Comparison of ENCODE assay signal across 22 mouse cellular contexts in the genomic region with DNA sequence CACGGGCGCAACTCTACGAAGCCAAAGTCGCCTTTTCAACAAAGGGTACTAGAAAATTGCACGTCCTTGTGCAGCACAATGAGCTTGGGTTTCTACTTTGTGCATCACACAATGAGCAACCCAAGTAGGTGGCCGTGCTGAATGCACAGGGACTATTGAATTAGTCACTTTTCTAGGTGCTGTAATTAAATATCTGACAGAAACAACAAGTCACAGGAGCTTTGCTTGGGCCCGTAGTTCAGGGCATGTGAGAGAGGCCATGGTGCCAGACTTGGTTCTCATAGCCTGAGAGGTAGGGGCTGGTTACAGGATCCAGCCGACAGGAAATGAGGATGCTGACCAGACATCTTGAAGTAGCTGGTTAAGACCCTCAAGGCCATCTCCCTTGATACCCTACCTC. TPM values are rescaled to one million over a fixed set of nuclear protein-coding genes. Genes with fewer than 3 reads are reported as not detected.
"Had no signal": no experiment of that assay in that cellular context is flagged by ENCODE, and none has a peak within 500 bp of the region (broad histone marks: within the 10 kb centered on the region; RNA-seq: fewer than 3 reads in every experiment).

No protein-coding gene starts in this region.

- DNase-seq: kidney, adult 2 months; kidney, postnatal 14 days; liver; lung, adult 18-20 months; lung, postnatal 10 days; lung, postnatal 36 days; retina, postnatal 1 day; right cerebral cortex, postnatal 25 days; spleen, adult 18-20 months; thymus, adult 18-20 months; thymus, postnatal 36 days had no signal

- H3K9ac ChIP-seq: limb, embryonic 13.5 days; liver, embryonic 12.5 days; liver, embryonic 15.5 days; lung, embryonic 15.5 days; midbrain, embryonic 12.5 days; neural tube, embryonic 12.5 days had no signal

- H3K4me3 ChIP-seq: limb, embryonic 10.5 days; limb, embryonic 13.5 days; liver, embryonic 12.5 days; liver, embryonic 15.5 days; lung, embryonic 15.5 days; megakaryocyte, embryonic 14.5 days; midbrain, embryonic 12.5 days; neural tube, embryonic 12.5 days had no signal

- H3K9me3 ChIP-seq: limb, embryonic 10.5 days; liver, embryonic 12.5 days; liver, embryonic 15.5 days; lung, embryonic 15.5 days; midbrain, embryonic 12.5 days; neural tube, embryonic 12.5 days had no signal

- H3K4me1 ChIP-seq: liver, embryonic 12.5 days; liver, embryonic 15.5 days; megakaryocyte, embryonic 14.5 days had no signal

- H3K27ac ChIP-seq: limb, embryonic 10.5 days; limb, embryonic 13.5 days; liver, embryonic 12.5 days; liver, embryonic 15.5 days; lung, embryonic 15.5 days; midbrain, embryonic 12.5 days; neural tube, embryonic 12.5 days had no signal

- H3K36me3 ChIP-seq: limb, embryonic 10.5 days; limb, embryonic 13.5 days; liver, embryonic 12.5 days; liver, embryonic 15.5 days; lung, embryonic 15.5 days; midbrain, embryonic 12.5 days; neural tube, embryonic 12.5 days had no signal

- ATAC-seq: liver, embryonic 12.5 days had no signal

- H3K27me3 ChIP-seq: limb, embryonic 13.5 days; liver, embryonic 12.5 days; liver, embryonic 15.5 days; lung, embryonic 15.5 days; megakaryocyte, embryonic 14.5 days had no signal

- H3K4me2 ChIP-seq: limb, embryonic 13.5 days; liver, embryonic 12.5 days; liver, embryonic 15.5 days; lung, embryonic 15.5 days; midbrain, embryonic 12.5 days; neural tube, embryonic 12.5 days had no signal

RNA-seq across cellular contexts. Expression of a gene that starts 30.5 kb away (rescaled TPM):
- total RNA-seq: midbrain, postnatal 0 days; neutrophil, adult 5-6 weeks had no signal
- polyA plus RNA-seq: liver, embryonic 12.5 days had no signal

RNA-seq across cellular contexts. Expression of a gene that starts 58.5 kb away (rescaled TPM):
- total RNA-seq: neutrophil, adult 5-6 weeks had no signal
- polyA plus RNA-seq: testis, adult 2 months had no signal
